Mouse (Mus musculus) left cerebral cortex, adult 11 months (tissue): ENCODE results near the gene Foxa1.

Experiments used
- DNase-seq: peaks from one replicate; pipeline ENCODE4 v3.0.0; 2022; ENCODE audit warnings: low spot score

Foxa1 gene

GRCm38 (mm10) chr12:57546415-57547201 lies at the start of gene Foxa1:
Gene Foxa1 (minus strand): TSS chr12:57546916.
- DNase-seq, result no peak

- no peak for DNase-seq
Observed at GRCm38 (mm10) chr12:57575931-57576628, 29.4 kb upstream of the Foxa1 start.

- no peak for DNase-seq
Observed at GRCm38 (mm10) chr12:57572415-57572814, 25.7 kb upstream of the Foxa1 start.

- no peak for DNase-seq
Observed at GRCm38 (mm10) chr12:57571773-57572172, 25.1 kb upstream of the Foxa1 start.

- no peak for DNase-seq
Observed at GRCm38 (mm10) chr12:57563909-57564308, 17.2 kb upstream of the Foxa1 start, which contains the start of gene Ttc6. Gene Ttc6 (plus strand): TSS chr12:57564113.

GRCm38 (mm10) chr12:57554091-57554490 lies 7.4 kb upstream of the Foxa1 start:
- DNase-seq, result no peak

- DNase-seq, result no peak
Observed at GRCm38 (mm10) chr12:57552286-57552685, 5.6 kb upstream of the Foxa1 start.

GRCm38 (mm10) chr12:57550881-57551280 lies 4.2 kb upstream of the Foxa1 start:
- DNase-seq, result no peak

- no peak for DNase-seq
Observed at GRCm38 (mm10) chr12:57550181-57550808, 3.6 kb upstream of the Foxa1 start.

GRCm38 (mm10) chr12:57549667-57550160 lies 3.0 kb upstream of the Foxa1 start:
- DNase-seq, result no peak

- no peak for DNase-seq
Observed at GRCm38 (mm10) chr12:57548981-57549666, 2.4 kb upstream of the Foxa1 start.

- no peak for DNase-seq
Observed at GRCm38 (mm10) chr12:57548352-57548980, 1.8 kb upstream of the Foxa1 start.

- DNase-seq, result no peak
Observed at GRCm38 (mm10) chr12:57547890-57548289, 1.2 kb upstream of the Foxa1 start.

- DNase-seq, result no peak
Observed at GRCm38 (mm10) chr12:57545371-57546241, 1.1 kb downstream of the Foxa1 start.

GRCm38 (mm10) chr12:57544641-57545370 lies 1.9 kb downstream of the Foxa1 start:
- DNase-seq, result no peak

- no peak for DNase-seq
Observed at GRCm38 (mm10) chr12:57543627-57543991, 3.1 kb downstream of the Foxa1 start.

- no peak for DNase-seq
Observed at GRCm38 (mm10) chr12:57542746-57543626, 3.7 kb downstream of the Foxa1 start.

- DNase-seq, result no peak
Observed at GRCm38 (mm10) chr12:57541931-57542745, 4.6 kb downstream of the Foxa1 start.
